Mouse (Mus musculus): ENCODE data around the gene Orai2.

GRCm38 (mm10) chr5:136115891-136116783, 54.4 kb downstream of the Orai2 start, which contains the start of gene Polr2j:
- TF ChIP-seq CTCF (IDR thresholded peaks at IDR 0.05; ENCODE audit: control insufficient read depth, insufficient read depth, insufficient replicate concordance, low read depth, low read length): peak; percentile 96
- TF ChIP-seq POLR2A (IDR thresholded peaks at IDR 0.05; ENCODE audit: control insufficient read depth, low read depth, low read length): peak; percentile 70

Data from testis, adult 2 months (tissue).